Mouse (Mus musculus): ENCODE results near the gene Hspa4.
A peak's percentile ranks its signal among the peaks of the same experiment; 100 is the strongest.

Hspa4 gene

DNA sequence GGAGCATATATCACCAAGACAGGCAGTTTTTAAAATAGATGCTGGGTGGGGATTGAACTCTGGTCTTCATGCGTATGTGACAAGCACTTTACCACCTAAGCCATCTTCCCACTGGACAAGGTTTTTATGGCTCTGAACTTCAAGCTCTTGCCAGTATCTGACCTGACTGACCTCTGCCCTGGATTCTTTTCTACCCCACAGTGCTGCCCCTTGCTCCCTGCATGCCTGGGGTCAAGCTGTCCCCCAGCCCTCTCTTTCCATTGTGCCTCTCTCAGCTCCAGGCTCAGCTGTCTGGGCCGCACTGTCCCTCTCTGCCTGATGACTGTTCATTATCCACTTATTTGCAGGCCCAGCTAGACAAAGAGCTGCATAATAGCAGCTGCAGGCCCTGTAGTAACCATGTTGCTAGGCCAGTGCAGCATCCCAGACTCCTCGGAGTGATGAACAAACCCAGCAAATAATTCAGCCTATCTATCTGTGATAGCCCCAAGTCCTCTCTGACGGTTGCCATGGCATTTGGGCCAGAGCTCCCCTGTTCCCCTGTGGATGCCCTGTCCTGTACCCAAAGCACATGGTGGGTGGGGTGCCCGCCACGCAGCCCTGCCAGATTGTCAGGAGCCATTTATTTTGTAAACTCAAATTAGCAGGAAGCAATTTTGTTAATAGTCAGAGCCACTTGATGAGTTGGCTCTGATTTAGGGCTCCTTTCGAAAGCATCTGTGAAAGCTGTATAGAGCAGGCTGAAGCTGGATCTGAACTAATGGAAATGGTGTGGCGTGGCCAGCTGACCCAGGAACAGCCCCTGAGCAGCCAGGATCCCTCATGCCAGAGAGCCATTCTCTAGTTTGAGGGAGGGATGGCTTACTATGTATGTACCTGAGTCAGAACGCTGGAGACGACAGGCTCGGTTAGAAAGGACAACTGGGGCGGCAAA lies 47.8 kb downstream of the Hspa4 start:
- DNase-seq (ENCODE audit: low read depth) = no peak

DNA sequence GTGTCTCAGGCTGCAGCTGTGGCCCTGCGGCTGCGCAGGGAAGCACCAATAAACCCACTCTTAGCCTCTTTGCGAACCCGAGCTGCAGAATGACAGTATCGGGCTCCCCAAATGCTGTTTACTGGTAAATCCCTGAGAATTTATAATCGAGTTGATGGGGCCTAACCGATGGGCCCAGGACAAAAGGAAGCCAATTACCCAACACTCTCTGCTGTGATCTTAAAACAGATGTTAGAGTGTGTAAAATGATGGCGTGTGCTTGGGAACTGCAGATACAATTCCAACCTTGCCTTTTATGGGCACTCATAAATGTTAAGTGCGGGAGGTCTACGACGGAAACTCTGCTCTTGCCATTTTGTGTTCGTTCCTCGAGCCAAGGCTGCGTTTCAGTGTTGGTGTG lies 49.5 kb downstream of the Hspa4 start:
- DNase-seq (ENCODE audit: low read depth) = no peak

DNA sequence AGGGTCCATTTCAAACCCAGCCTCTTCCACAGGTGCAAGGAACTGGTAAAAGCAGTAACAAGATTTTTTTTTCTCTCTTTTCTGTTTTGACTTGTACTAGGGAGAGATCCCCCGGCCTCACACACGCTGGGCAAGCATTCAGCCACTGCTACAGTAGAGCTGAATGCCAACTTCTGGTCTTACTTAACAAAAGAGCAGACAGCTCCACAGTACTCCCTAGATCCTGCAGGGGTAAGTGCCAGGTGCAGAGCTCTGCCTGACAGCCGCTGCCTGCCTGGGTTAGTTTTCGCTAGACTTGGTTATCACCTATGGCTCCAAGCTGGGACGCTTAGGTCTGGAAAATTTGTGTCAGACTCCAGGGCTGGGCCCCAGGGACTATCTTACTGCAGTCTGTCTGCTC lies 50.6 kb downstream of the Hspa4 start:
- no peak for DNase-seq (ENCODE audit: low read depth)

DNA sequence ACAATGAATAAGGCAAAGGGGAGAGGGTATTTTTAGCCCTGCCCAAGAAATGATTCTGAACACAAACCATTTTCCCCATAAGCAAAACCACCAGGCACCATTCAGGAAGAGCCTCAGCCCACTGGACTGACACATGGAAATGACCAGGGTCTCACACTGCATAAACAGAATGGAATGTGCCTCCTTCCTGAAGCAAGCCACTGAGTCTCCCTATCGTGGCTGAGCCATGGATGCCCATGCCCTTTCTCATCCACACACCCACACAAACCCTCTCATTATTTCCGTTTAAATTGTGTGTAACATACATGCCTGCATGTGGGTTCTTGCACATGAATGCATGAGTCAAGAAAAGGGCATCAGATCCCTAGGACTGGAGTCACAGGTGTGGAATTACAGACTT lies 54.7 kb downstream of the Hspa4 start:
- DNase-seq (ENCODE audit: low read depth) = no peak

DNA sequence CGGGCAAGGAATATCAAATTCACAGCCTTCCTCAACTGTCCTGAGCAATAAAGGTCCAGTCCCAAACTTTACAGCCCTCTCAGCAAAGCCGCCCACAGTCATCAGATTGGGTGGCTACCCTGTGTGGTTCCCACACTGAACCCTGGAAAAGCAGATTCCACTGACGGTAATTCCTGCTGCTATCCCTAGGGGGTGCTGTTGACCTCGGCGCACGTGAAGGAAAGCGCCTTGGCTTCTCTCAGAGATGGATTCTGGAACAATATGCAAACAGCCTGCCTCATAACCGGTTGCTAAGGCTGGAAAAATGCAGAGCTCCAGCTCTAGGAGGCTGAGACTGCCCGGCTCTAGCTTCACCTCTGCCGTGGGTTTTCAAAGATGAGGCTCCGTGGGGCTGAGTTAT lies 57.1 kb downstream of the Hspa4 start:
- peak; percentile 14 for DNase-seq (ENCODE audit: low read depth)

DNA sequence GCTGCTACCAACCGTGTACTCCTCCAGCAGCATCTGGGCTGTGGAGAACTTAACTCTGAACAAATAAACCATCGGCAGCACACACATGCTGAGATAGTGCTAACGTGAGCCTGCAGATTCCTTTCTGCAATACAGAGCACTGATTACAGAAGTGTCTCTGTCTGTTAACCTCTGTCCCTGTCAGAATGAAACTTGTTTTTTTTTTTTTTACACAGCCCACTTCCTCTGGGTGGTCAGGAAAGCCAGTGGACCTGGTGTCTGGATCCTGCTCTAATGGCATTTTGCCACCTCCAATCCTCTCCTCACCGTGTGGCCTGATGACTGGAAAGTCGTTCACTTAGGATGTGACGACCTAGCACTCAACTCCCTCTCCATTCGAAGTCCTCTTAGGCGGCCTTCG lies 66.7 kb downstream of the Hspa4 start:
- DNase-seq (ENCODE audit: low read depth) = no peak

DNA sequence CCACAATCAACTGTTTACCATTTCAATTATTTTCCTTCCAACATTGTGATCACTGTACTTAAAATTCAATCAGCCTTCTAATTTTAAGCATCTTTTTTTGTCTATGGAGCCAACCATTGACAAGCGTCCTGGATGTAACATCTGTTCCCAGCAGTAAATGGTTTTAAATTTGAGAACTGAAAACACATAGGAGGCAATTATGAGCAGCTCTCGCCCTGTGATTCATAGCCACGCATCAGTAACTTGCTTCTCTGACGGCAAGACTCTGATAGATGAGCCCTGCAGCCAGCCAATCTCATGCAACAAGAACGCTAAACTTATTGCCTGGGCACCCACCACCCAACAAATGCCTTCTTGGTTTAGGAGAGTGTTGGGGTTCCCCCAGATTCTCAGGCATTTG lies 68.4 kb downstream of the Hspa4 start:
- DNase-seq (ENCODE audit: low read depth) = no peak

DNA sequence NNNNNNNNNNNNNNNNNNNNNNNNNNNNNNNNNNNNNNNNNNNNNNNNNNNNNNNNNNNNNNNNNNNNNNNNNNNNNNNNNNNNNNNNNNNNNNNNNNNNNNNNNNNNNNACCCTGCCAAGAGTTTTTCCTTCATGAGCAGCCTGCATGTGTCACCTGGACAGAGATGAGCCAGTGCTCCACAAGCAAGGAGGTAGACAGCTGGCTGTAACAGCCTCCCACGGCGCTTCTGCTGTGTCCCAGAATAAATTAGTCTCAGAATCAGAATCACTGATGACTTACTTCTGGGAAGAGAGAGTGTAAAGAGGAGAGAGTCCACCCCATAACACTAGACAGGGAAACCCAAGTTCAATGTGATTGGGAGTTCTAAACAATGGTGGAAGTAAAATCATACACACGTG lies 71.2 kb downstream of the Hspa4 start:
- DNase-seq (ENCODE audit: low read depth) = no peak

DNA sequence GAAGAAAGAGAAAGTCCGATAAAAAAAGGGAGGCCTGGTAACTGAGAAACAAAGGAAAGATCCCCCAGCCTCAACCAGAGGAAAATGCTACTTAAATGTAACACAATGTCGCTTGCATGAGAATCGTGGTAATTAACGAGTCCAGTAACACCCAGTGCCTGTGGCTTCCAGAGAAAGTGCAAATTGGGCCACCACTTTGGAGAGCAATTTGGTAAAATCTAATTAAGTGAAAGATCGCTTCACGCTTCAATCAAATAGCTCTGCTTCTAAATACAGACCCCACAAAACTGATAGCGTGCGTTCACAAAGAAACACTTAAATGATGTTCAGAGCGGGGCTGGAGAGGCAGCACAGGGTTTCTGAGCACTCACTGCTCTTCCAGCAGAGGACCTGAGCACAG lies 89.4 kb downstream of the Hspa4 start:
- DNase-seq (ENCODE audit: low read depth) = no peak
